Comparison of ENCODE assay signal across 12 mouse cellular contexts in genomic region chr8:115536554-115537346, GRCm38 (mm10).
DNase-seq lines count a peak whose midpoint lies in the region; ATAC-seq and TF ChIP-seq lines count a peak whose summit lies in the region.
"Had no signal": no experiment of that assay in that cellular context is flagged by ENCODE, and none has a peak within 500 bp of the region (broad histone marks: within the 10 kb centered on the region; RNA-seq: fewer than 3 reads in every experiment).

No protein-coding gene starts in this region.

- H3K4me3 ChIP-seq in neural tube, embryonic 11.5 days (ENCODE audit: low read depth, low read length) = no peak overlapping the region
- H3K4me3 ChIP-seq in hindbrain, embryonic 15.5 days = no peak overlapping the region
- H3K4me3 ChIP-seq in layer of hippocampus, adult 2 months = no peak overlapping the region
- H3K4me3 ChIP-seq in forebrain, embryonic 16.5 days (replicated peaks; ENCODE audit: low read length) = no peak overlapping the region
- H3K4me3 ChIP-seq: liver, embryonic 13.5 days had no signal

- 61% methylated on average over 19 of the region's 19 CpGs for WGBS in neural tube, embryonic 11.5 days
- WGBS in hindbrain, embryonic 15.5 days = 54% methylated on average over 19 of the region's 19 CpGs
- 80% methylated on average over 19 of the region's 19 CpGs for WGBS in forebrain, embryonic 16.5 days

- H3K4me1 ChIP-seq in neural tube, embryonic 11.5 days (ENCODE audit: control insufficient read depth, insufficient read depth, low read length) = no peaks in the 10 kb centered on the region
- H3K4me1 ChIP-seq in hindbrain, embryonic 15.5 days (replicated peaks) = peaks cover 12% of the 10 kb centered on the region
- H3K4me1 ChIP-seq in forebrain, embryonic 16.5 days (replicated peaks; ENCODE audit: control insufficient read depth, insufficient read depth, low read length) = peaks cover 6% of the 10 kb centered on the region

- no peaks in the 10 kb centered on the region for H3K36me3 ChIP-seq in neural tube, embryonic 11.5 days (ENCODE audit: control insufficient read depth, insufficient read depth, low read length)
- no peaks in the 10 kb centered on the region for H3K36me3 ChIP-seq in hindbrain, embryonic 15.5 days
- H3K36me3 ChIP-seq in forebrain, embryonic 16.5 days (ENCODE audit: control insufficient read depth, insufficient read depth) = no peaks in the 10 kb centered on the region
- H3K36me3 ChIP-seq: liver, embryonic 13.5 days had no signal

- peak; percentile 48 for DNase-seq in gastrocnemius, adult 18-20 months (ENCODE audit: low spot score)
- DNase-seq in gastrocnemius, postnatal 4 days (ENCODE audit: low spot score in 2 of 2) = no peak
- DNase-seq in neural tube, embryonic 11.5 days (ENCODE audit: low spot score) = peak; percentile 39
- no peak for DNase-seq in neural tube, embryonic 10.5 days (ENCODE audit: extremely low spot score, low spot score)
- DNase-seq in layer of hippocampus, adult 2 months (ENCODE audit: low spot score in 2 of 2) = no peak
- no peak for DNase-seq in MN1 (ENCODE audit: low spot score)
- DNase-seq: adrenal gland, adult 8-10 months; forebrain, postnatal 0 days; heart, postnatal 14 days; liver, embryonic 13.5 days had no signal

- TF ChIP-seq CTCF in layer of hippocampus, adult 2 months (conservative IDR thresholded peaks at IDR 0.05) = no peak

- H3K9ac ChIP-seq in neural tube, embryonic 11.5 days (ENCODE audit: low read length) = no peak overlapping the region
- no peak overlapping the region for H3K9ac ChIP-seq in hindbrain, embryonic 15.5 days
- no peak overlapping the region for H3K9ac ChIP-seq in forebrain, embryonic 16.5 days (replicated peaks; ENCODE audit: low read depth, low read length)
- H3K9ac ChIP-seq: forebrain, postnatal 0 days; liver, embryonic 13.5 days had no signal

- H3K27me3 ChIP-seq in neural tube, embryonic 11.5 days (ENCODE audit: control insufficient read depth, insufficient read depth, low read length) = no peaks in the 10 kb centered on the region
- no peaks in the 10 kb centered on the region for H3K27me3 ChIP-seq in hindbrain, embryonic 15.5 days
- no peaks in the 10 kb centered on the region for H3K27me3 ChIP-seq in forebrain, embryonic 16.5 days (replicated peaks; ENCODE audit: control insufficient read depth, insufficient read depth, low read length)

- no peak for ATAC-seq in neural tube, embryonic 11.5 days (ENCODE audit: insufficient read depth, low FRiP score, low TSS enrichment)
- 0 out of 2 replicates have a peak, but pooled peaks have one; percentile 73 for ATAC-seq in hindbrain, embryonic 15.5 days (ENCODE audit: low FRiP score, low read depth)
- no peak for ATAC-seq in forebrain, embryonic 16.5 days
- ATAC-seq: forebrain, postnatal 0 days had no signal

- no peaks in the 10 kb centered on the region for H3K9me3 ChIP-seq in neural tube, embryonic 11.5 days (ENCODE audit: control insufficient read depth, low read length)
- H3K9me3 ChIP-seq in hindbrain, embryonic 15.5 days = no peaks in the 10 kb centered on the region
- no peaks in the 10 kb centered on the region for H3K9me3 ChIP-seq in forebrain, embryonic 16.5 days (ENCODE audit: control insufficient read depth, low read length)
- H3K9me3 ChIP-seq: liver, embryonic 13.5 days had no signal

- no peak overlapping the region for H3K27ac ChIP-seq in neural tube, embryonic 11.5 days (ENCODE audit: low read depth, low read length)
- no peak overlapping the region for H3K27ac ChIP-seq in hindbrain, embryonic 15.5 days (replicated peaks)
- H3K27ac ChIP-seq in layer of hippocampus, adult 2 months = no peak overlapping the region
- H3K27ac ChIP-seq in forebrain, embryonic 16.5 days (ENCODE audit: low read length) = no peak overlapping the region
- H3K27ac ChIP-seq: liver, embryonic 13.5 days had no signal

- H3K4me2 ChIP-seq in neural tube, embryonic 11.5 days (ENCODE audit: low read depth) = no peak overlapping the region
- no peak overlapping the region for H3K4me2 ChIP-seq in hindbrain, embryonic 15.5 days
- no peak overlapping the region for H3K4me2 ChIP-seq in forebrain, embryonic 16.5 days (ENCODE audit: low read length)
- H3K4me2 ChIP-seq: liver, embryonic 13.5 days had no signal

Comparison
In these comparisons a context has a peak if more than half of its experiments do, and no peak if none do; other contexts are left out.
1. DNase-seq: peak in gastrocnemius, adult 18-20 months (single experiment) and neural tube, embryonic 11.5 days (single experiment); none in gastrocnemius, postnatal 4 days (0 of 2), neural tube, embryonic 10.5 days (single experiment), layer of hippocampus, adult 2 months (0 of 2) and MN1 (single experiment).